Mouse (Mus musculus): ENCODE measurements at regions not wholly inside any gene's neighbourhood (a gene's known extent, or its start where the extent isn't known, plus 50 kb on each side); places are given as distances from the start of the nearest gene placed in this dataset.

DNA sequence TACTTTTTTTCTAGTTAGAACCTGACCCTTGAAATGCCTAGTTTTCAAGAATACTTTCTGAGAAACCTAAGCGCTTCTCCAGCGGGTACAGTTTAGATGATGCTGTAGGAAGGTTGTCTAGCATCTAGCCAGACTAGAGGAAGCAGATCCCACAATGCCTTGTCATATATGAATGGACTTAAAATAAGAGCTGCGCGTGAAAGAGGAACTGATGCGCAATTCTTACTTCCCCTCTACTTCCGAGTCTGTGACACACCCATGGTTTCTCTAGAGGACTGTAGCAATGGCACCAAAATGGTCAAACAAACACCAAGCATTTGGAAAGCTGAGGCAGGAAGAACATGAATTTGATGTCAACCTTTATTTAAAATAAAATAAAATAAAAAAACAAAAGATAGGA, 167.6 kb upstream of the Tyw5 start:
- Histone ChIP-seq H3K27ac (replicated peaks; ENCODE audit: low read depth, low read length) (no peak overlapping the region), H3K36me3 (replicated peaks; ENCODE audit: control insufficient read depth, insufficient read depth, low read depth, low read length) (no peaks in the 10 kb centered on the region), H3K27me3 (ENCODE audit: control insufficient read depth, insufficient read depth, low read length) (no peaks in the 10 kb centered on the region), H3K4me2 (ENCODE audit: low read depth, low read length) (no peak overlapping the region), H3K9me3 (replicated peaks; ENCODE audit: control insufficient read depth, low read length) (no peaks in the 10 kb centered on the region), H3K9ac (replicated peaks; ENCODE audit: low read length) (no peak overlapping the region), H3K4me3 (ENCODE audit: low read depth, low read length) (no peak overlapping the region), H3K4me1 (ENCODE audit: control insufficient read depth, insufficient read depth, low read length) (no peaks in the 10 kb centered on the region)
- 97% methylated on average over 6 of the region's 6 CpGs for WGBS
- ATAC-seq (replicated peaks; ENCODE audit: insufficient number of reproducible peaks, low FRiP score, low TSS enrichment, low read depth), result no peak
- no peak for DNase-seq (ENCODE audit: low spot score)

DNA sequence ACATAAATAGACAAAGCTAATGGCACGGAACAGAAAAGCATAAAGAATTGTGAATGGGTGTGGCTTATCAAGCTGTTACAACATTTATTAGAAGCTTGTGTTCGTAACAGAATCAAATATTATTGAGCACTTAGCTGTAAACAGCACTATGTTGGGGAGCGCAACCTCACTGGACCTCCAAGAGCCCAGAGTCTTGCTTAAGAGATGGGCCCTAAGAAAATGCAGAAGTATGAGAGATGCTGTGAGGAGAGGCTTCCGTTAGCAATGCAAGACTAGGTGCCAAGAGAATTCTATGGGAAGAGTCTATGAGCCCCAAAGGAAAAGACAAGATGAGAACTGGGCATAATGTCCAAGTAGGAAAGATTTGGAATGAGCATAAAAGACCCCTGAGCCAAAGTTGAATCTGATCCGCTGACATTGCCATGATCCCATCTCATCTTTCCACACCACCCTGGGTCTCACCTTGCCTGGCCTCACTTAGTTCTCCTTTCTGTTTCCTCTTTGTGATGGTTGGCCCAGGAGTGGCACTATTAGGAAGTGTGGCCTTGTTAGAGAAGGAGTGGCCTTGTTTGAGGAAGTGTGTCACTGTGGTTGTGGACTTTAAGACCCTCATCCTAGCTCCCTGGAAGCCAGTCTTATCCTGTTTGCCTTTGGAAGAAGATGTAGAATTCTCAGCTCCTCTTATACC, 169.3 kb upstream of the Tyw5 start:
- ATAC-seq (replicated peaks; ENCODE audit: insufficient number of reproducible peaks, low FRiP score, low TSS enrichment, low read depth), result no peak
- Histone ChIP-seq H3K9me3 (replicated peaks; ENCODE audit: control insufficient read depth, low read length) (no peaks in the 10 kb centered on the region), H3K9ac (replicated peaks; ENCODE audit: low read length) (no peak overlapping the region), H3K4me1 (ENCODE audit: control insufficient read depth, insufficient read depth, low read length) (no peaks in the 10 kb centered on the region), H3K4me3 (ENCODE audit: low read depth, low read length) (no peak overlapping the region), H3K36me3 (replicated peaks; ENCODE audit: control insufficient read depth, insufficient read depth, low read depth, low read length) (no peaks in the 10 kb centered on the region), H3K27me3 (ENCODE audit: control insufficient read depth, insufficient read depth, low read length) (no peaks in the 10 kb centered on the region), H3K4me2 (ENCODE audit: low read depth, low read length) (no peak overlapping the region), H3K27ac (replicated peaks; ENCODE audit: low read depth, low read length) (no peak overlapping the region)
- WGBS, result 85% methylated on average over 5 of the region's 5 CpGs
- no peak for DNase-seq (ENCODE audit: low spot score)

DNA sequence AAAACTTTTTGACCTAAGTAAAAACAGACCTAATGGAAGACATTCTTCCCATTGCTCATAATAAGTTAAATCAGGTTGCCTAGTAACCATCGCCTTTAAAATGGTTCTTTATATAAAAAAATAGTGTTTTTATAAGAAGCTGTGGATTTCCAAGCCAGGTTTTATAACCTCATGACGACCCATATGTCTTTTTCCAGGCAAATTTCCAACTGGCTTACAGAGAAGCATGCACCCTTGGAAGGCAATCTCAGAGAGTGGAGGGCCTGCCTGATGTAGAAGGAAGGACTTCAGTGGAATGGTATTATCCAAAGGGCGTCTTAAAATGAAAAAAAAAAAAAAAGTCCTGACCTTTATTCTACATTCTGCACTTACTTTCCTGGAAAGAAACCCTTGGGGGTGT, 172.2 kb upstream of the Tyw5 start:
- no peak for ATAC-seq (replicated peaks; ENCODE audit: insufficient number of reproducible peaks, low FRiP score, low TSS enrichment, low read depth)
- H3K9me3 ChIP-seq (replicated peaks; ENCODE audit: control insufficient read depth, low read length), result no peaks in the 10 kb centered on the region
- H3K4me2 ChIP-seq (ENCODE audit: low read depth, low read length), result no peak overlapping the region
- H3K27me3 ChIP-seq (ENCODE audit: control insufficient read depth, insufficient read depth, low read length), result no peaks in the 10 kb centered on the region
- no peak overlapping the region for H3K27ac ChIP-seq (replicated peaks; ENCODE audit: low read depth, low read length)
- H3K9ac ChIP-seq (replicated peaks; ENCODE audit: low read length), result no peak overlapping the region
- no peaks in the 10 kb centered on the region for H3K36me3 ChIP-seq (replicated peaks; ENCODE audit: control insufficient read depth, insufficient read depth, low read depth, low read length)
- H3K4me3 ChIP-seq (ENCODE audit: low read depth, low read length), result no peak overlapping the region
- 86% methylated on average over 3 of the region's 3 CpGs for WGBS
- no peaks in the 10 kb centered on the region for H3K4me1 ChIP-seq (ENCODE audit: control insufficient read depth, insufficient read depth, low read length)
- DNase-seq (ENCODE audit: low spot score), result no peak

DNA sequence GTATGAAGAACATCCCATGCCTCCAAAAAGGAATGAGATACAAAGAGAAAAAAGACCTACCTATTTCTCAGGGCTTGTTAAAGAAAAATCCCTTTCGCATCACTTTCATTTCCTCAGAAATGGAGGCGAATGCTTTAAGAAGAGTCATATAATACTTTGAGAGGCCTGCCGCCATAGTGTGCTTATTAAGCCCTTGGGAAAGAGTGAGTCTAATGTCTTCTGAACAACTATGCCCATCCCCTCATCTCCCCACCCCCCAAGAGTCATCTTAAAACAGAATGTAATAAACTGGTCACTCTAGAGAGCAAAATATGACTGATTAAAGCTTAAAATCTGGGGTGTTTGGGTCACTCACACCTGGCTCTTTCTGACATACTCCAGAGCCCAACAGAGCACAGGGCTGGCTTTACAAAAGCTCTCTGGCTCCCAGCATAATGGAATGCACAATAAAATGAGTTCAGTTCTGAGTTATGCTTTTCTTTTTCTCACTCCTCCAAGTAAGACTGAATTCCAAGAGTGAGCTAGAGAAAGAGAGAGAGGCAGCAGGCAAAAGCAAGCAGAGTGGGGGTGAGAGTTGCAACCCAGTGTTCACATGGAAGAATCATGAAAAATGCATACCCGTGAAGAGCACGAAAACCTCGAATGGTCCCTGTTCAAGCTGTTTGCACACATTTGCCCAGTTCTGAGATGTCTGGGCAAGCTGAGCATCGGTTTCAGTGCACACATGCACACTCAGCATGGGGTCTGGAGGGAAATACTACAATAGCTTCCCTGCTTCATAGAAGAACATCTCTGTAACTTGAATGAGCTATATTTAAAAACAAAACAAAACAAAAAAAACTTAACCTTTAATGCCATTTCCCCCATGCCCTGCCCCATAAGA, 180.0 kb upstream of the Spats2l start:
- WGBS, result 81% methylated on average over 7 of the region's 7 CpGs
- Histone ChIP-seq H3K9ac (replicated peaks; ENCODE audit: low read length) (no peak overlapping the region), H3K9me3 (replicated peaks; ENCODE audit: control insufficient read depth, low read length) (no peaks in the 10 kb centered on the region), H3K27me3 (ENCODE audit: control insufficient read depth, insufficient read depth, low read length) (no peaks in the 10 kb centered on the region), H3K4me1 (ENCODE audit: control insufficient read depth, insufficient read depth, low read length) (no peaks in the 10 kb centered on the region), H3K36me3 (replicated peaks; ENCODE audit: control insufficient read depth, insufficient read depth, low read depth, low read length) (no peaks in the 10 kb centered on the region), H3K4me3 (ENCODE audit: low read depth, low read length) (no peak overlapping the region), H3K27ac (replicated peaks; ENCODE audit: low read depth, low read length) (no peak overlapping the region), H3K4me2 (ENCODE audit: low read depth, low read length) (no peak overlapping the region)
- no peak for DNase-seq (ENCODE audit: low spot score)
- no peak for ATAC-seq (replicated peaks; ENCODE audit: insufficient number of reproducible peaks, low FRiP score, low TSS enrichment, low read depth)

DNA sequence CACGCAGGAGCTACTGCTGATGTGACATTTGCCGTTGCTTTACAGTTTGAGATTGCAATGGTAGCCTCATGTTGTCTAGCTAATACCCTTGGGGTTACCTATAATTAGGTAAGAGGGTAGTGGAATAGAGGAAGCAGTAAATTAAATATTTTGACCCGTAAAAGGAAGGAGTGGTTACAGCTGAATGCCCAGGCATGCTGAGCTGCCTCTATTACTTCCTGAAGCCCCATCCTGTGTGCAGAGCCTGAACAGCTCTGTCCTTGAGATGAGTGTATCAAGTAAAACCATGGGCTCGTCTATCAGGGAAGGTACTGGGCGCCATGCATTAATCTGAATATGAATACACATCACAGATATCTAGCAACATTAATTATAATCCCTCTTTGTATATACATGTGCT, 179.1 kb upstream of the Spats2l start:
- DNase-seq (ENCODE audit: low spot score), result no peak
- no peak overlapping the region for H3K9ac ChIP-seq (replicated peaks; ENCODE audit: low read length)
- no peak overlapping the region for H3K27ac ChIP-seq (replicated peaks; ENCODE audit: low read depth, low read length)
- no peak overlapping the region for H3K4me2 ChIP-seq (ENCODE audit: low read depth, low read length)
- 65% methylated on average over 5 of the region's 5 CpGs for WGBS
- H3K27me3 ChIP-seq (ENCODE audit: control insufficient read depth, insufficient read depth, low read length), result no peaks in the 10 kb centered on the region
- H3K9me3 ChIP-seq (replicated peaks; ENCODE audit: control insufficient read depth, low read length), result no peaks in the 10 kb centered on the region
- ATAC-seq (replicated peaks; ENCODE audit: insufficient number of reproducible peaks, low FRiP score, low TSS enrichment, low read depth), result no peak
- no peak overlapping the region for H3K4me3 ChIP-seq (ENCODE audit: low read depth, low read length)
- no peaks in the 10 kb centered on the region for H3K36me3 ChIP-seq (replicated peaks; ENCODE audit: control insufficient read depth, insufficient read depth, low read depth, low read length)
- no peaks in the 10 kb centered on the region for H3K4me1 ChIP-seq (ENCODE audit: control insufficient read depth, insufficient read depth, low read length)

DNA sequence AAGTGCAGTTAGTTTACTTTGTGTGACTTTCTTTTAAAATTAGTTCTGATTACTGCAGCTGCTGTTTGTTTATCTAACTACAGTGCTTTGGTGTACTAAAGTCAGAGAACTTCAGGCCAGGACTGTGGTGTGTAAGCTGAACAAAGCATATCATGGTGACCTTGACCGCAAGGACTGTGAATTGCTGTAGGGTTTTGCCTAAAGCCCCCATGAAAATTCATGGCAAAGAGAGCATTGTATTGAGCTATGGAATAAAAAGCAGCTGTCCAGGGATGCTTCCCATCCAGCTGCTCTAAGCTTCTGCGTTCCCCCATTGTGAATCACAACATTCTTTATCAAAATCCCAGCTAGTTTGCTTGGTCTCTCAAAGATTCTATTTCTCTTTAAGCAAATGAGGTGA, 173.0 kb upstream of the Spats2l start:
- H3K9ac ChIP-seq (replicated peaks; ENCODE audit: low read length), result no peak overlapping the region
- 78% methylated on average over 2 of the region's 2 CpGs for WGBS
- no peak overlapping the region for H3K27ac ChIP-seq (replicated peaks; ENCODE audit: low read depth, low read length)
- DNase-seq (ENCODE audit: low spot score) (no peak), ATAC-seq (replicated peaks; ENCODE audit: insufficient number of reproducible peaks, low FRiP score, low TSS enrichment, low read depth) (no peak)
- no peak overlapping the region for H3K4me2 ChIP-seq (ENCODE audit: low read depth, low read length)
- no peaks in the 10 kb centered on the region for H3K9me3 ChIP-seq (replicated peaks; ENCODE audit: control insufficient read depth, low read length)
- H3K4me1 ChIP-seq (ENCODE audit: control insufficient read depth, insufficient read depth, low read length), result no peaks in the 10 kb centered on the region
- H3K4me3 ChIP-seq (ENCODE audit: low read depth, low read length), result no peak overlapping the region
- H3K36me3 ChIP-seq (replicated peaks; ENCODE audit: control insufficient read depth, insufficient read depth, low read depth, low read length), result no peaks in the 10 kb centered on the region
- H3K27me3 ChIP-seq (ENCODE audit: control insufficient read depth, insufficient read depth, low read length), result no peaks in the 10 kb centered on the region

DNA sequence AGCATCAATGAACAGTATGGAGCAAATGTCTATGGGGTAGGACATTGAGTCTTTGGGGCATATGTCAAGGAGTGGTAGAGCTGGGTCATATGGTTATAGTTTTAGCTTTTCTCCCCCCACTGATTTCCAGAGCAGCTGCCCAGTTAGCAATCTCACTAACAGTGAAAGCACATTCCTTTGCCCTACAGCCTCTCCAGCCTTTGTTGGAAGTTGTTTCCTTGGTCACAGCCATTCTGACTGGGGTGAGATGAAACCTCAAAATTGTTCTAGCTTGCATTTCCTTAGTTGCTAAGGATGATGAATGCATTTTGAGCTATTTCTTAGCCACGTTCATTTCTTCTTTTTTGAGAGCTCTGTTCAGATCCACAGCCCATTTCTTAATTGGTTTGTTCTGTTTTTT, 168.4 kb upstream of the Spats2l start:
- H3K9me3 ChIP-seq (replicated peaks; ENCODE audit: control insufficient read depth, low read length), result no peaks in the 10 kb centered on the region
- ATAC-seq (replicated peaks; ENCODE audit: insufficient number of reproducible peaks, low FRiP score, low TSS enrichment, low read depth), result no peak
- no peaks in the 10 kb centered on the region for H3K27me3 ChIP-seq (ENCODE audit: control insufficient read depth, insufficient read depth, low read length)
- H3K4me2 ChIP-seq (ENCODE audit: low read depth, low read length), result no peak overlapping the region
- no peak for DNase-seq (ENCODE audit: low spot score)
- no peak overlapping the region for H3K9ac ChIP-seq (replicated peaks; ENCODE audit: low read length)
- H3K36me3 ChIP-seq (replicated peaks; ENCODE audit: control insufficient read depth, insufficient read depth, low read depth, low read length), result no peaks in the 10 kb centered on the region
- H3K27ac ChIP-seq (replicated peaks; ENCODE audit: low read depth, low read length), result no peak overlapping the region
- WGBS, result 76% methylated on average over 1 of the region's 1 CpGs
- H3K4me3 ChIP-seq (ENCODE audit: low read depth, low read length), result no peak overlapping the region
- H3K4me1 ChIP-seq (ENCODE audit: control insufficient read depth, insufficient read depth, low read length), result no peaks in the 10 kb centered on the region; the same call in 1 of the 2 replicates

DNA sequence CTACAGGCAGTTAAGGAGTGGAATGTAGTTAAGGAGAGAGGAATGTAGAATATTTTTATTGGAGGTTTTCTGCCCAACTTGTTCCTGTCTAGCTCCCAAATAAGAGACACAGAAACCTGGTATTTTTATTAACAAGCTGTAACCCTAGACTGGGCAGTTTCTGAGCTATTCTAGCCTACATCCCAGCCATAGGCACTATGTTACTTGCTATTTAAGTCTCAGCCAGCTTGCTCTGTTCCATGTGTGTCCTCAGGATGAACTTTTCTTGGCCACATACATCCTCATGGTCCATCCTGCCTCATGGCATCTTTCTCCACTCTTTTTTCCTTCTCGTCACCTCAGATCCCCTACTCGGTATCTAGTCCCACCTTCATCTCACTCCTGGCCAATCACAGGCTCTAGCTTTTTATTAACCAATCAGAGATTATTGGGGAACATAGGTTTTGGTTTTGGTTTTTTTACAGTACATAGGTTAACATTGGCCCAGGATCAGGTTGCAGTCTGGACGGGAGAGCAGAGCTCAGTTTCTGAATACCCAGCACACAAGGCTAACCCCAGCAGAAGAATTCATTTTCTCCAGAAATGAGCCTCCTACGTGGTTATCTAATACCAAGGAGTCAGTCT, 167.8 kb upstream of the Spats2l start:
- no peak for DNase-seq (ENCODE audit: low spot score)
- Histone ChIP-seq H3K4me2 (ENCODE audit: low read depth, low read length) (no peak overlapping the region), H3K9me3 (replicated peaks; ENCODE audit: control insufficient read depth, low read length) (no peaks in the 10 kb centered on the region), H3K36me3 (replicated peaks; ENCODE audit: control insufficient read depth, insufficient read depth, low read depth, low read length) (no peaks in the 10 kb centered on the region), H3K9ac (replicated peaks; ENCODE audit: low read length) (no peak overlapping the region), H3K4me1 (ENCODE audit: control insufficient read depth, insufficient read depth, low read length) (no peaks in the 10 kb centered on the region; the same call in 1 of the 2 replicates), H3K27me3 (ENCODE audit: control insufficient read depth, insufficient read depth, low read length) (no peaks in the 10 kb centered on the region), H3K4me3 (ENCODE audit: low read depth, low read length) (no peak overlapping the region), H3K27ac (replicated peaks; ENCODE audit: low read depth, low read length) (no peak overlapping the region)
- no peak for ATAC-seq (replicated peaks; ENCODE audit: insufficient number of reproducible peaks, low FRiP score, low TSS enrichment, low read depth)
- 61% methylated on average over 4 of the region's 4 CpGs for WGBS

Data from embryonic facial prominence, embryonic 11.5 days (tissue).